Mouse (Mus musculus) lung, adult 2 months (tissue): ENCODE data around the gene Adgrf5.

Experiments used
- CTCF ChIP-seq: fragments of 200-500 bp; IDR thresholded peaks from 2 replicates; pipeline ENCODE4 v1.5.1; 2011; ENCODE audit warnings: mild to moderate bottlenecking, low read length, control low read depth; ENCODE audit not compliant: insufficient read depth
- POLR2A ChIP-seq: fragments of 200-500 bp; IDR thresholded peaks from 2 replicates; pipeline ENCODE4 v1.6.1; 2011; ENCODE audit warnings: low read depth, mild to moderate bottlenecking, control low read depth, low read length, borderline replicate concordance; ENCODE audit errors: extremely low read depth

GRCm38 (mm10) chr17:43488439-43489151 is 128.3 kb downstream of the Adgrf5 start:
- TF ChIP-seq CTCF: no peak
- TF ChIP-seq POLR2A: no peak
